Mouse (Mus musculus) cerebellum, adult (tissue): Measurements from ENCODE around the gene Kdm2a.

Source experiments
- ATAC-seq: cut with Nextera tagmentation; 2 replicates; pipeline ENCODE4 v1.9.2; 2017; ENCODE audit warnings: mild to moderate bottlenecking, moderate library complexity, mixed read lengths; ENCODE audit not compliant: insufficient number of reproducible peaks, low FRiP score, low TSS enrichment

Gene Kdm2a

DNA sequence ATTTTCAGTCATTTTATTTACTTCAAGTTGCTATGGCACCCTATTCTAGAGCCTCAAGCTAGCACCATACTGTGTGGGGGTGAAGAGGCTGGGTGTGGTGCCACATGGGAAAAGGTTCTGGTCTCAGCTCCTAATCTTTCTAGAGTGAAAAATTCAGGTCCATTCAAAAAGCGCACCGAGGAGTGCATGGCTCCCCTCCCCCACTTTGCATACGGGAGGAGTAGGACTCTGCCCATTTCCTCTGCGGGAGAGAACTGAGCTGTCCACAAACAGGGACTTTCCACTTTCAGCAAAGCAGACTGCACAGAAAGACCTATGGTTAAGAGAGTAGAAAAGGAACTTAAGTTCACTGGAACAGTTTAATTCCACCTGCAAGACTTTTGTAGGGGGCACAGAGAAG is 65.4 kb downstream of the Kdm2a start:
- ATAC-seq, result no peak

DNA sequence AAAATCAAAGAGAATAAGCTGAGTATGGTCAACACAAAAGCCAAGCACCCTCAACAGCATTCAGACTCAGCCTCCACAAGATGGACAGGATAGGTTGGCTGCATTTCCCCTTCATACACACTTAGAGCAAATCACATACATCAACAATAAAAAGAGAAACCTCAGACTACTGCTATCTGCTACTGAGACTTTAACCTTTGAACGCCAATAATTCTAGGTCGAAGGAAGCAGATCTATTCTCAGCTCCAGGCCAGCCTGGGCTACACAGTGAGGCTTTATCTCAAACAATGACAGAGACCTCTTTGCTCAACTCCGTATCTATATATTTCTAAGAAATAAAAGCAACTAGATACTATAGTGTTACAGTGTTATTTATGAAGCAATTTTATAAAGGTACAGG is 66.8 kb downstream of the Kdm2a start:
- ATAC-seq, result no peak

DNA sequence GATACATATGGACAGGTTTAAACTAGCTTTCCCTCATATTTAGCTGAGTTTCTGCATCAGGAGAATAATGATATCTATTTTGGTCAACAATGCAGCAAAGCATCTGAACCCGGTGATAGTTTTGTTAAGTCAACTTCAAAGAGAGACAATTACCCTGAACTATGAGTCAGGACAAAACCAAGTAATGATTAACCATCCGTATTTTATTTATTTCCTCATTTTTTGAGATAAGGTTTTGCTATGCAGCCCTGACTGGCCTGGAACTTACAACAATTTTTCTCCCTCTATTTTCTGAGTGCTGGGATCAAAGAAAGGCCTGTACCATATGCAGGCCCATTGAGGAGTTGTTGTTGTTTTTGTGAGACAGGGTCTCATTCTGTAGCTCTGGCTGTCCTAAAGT is 67.5 kb downstream of the Kdm2a start:
- no peak for ATAC-seq

DNA sequence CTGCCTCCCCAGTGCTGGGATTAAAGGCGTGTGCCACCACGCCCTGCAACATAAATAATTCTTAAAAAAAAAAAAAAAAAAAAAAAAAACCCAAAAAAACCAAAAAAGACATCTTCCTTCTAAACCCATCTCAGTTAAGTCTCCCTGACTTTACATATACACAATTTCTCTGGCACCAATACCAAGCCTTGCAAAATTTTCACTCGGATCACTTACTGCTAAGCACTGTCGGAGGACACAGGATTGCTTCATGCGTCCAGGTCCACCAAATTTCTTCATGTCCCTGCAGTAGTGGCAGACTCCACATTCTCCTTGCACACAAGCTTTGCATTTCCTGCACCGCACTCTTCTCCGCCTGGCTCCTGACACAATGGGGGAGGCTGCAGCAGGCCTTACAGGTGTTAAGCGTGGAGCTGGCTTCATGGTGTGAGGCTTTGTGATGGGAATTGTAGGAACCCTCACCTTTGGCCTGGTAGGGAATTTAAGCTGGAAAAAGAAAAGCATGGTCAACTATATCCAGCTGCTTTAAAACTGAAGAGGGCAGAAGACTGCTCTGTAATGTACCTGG is 69.3 kb downstream of the Kdm2a start:
- no peak for ATAC-seq

DNA sequence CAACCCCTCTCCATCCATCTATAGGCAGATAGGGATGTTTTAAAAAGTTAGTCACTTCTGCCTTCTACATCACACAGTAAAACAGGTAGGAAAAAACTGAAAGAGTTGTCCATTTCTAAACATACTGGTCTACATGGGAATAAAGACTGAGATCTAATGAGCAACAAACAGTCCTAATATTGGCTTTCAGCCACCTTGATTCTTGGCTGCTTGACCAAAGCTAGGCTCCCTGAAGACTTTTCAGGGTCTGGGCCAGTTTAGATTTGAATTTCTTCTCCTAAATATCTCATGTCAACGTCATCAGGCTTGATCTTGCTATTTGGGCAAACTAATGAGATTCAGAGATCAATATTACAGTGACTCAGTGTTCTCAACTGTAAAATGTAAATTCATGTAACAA is 71.2 kb downstream of the Kdm2a start:
- no peak for ATAC-seq

DNA sequence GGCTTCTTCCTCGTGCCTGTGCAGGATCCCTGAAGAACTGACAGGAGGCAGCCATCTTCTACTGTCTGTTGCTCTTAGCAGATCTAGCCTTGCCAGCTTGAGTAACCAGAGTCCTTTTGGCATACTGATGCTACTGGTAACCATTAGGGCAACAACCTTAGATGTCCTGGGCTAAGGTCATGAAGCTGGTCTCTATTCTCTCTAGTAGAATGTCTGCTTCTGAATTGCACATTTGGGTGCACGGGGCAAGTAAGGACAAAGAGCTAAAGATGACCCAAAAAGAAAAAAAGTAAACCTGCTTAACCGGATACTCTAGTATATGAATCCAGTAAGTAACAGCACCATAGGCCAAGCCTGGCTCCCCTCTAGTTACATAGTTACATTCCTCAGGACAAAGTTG is 72.0 kb downstream of the Kdm2a start:
- ATAC-seq, result no peak

DNA sequence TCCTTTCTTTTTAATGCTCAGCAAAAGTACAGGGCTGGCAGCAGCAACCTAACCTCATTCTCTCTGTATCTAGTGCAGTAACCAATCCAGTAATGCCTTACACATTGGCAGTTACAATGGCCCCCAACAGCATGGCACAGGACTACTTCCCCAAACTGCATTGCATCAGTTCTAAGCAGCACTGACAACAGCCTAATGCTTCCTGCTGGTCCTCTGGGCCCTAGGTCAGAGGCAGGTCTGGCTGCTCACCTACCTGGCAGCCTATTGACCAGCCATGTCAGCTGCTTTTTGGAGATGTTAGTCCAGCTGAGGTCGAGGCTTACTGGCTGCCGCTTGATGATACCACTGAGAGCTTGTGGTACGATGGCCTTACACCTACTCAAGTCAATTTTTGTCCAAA is 76.0 kb downstream of the Kdm2a start:
- ATAC-seq, result no peak

DNA sequence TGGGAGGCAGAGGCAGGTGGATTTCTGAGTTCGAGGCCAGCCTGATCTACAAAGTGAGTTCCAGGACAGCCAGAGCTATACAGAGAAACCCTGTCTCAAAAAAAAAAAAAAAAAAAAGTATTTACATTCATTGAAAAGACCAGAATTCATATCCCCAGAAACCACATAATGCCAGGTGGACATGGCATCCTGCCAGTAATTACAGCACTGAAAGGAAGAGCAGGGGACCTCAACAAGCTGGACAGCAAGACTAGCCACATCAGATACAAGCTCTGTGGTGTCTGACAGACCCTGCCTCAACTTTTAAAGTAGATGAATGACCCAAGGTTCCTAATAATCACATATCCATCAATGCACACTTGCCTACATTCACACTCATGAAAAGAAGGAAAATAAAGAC is 76.5 kb downstream of the Kdm2a start:
- ATAC-seq, result no peak

DNA sequence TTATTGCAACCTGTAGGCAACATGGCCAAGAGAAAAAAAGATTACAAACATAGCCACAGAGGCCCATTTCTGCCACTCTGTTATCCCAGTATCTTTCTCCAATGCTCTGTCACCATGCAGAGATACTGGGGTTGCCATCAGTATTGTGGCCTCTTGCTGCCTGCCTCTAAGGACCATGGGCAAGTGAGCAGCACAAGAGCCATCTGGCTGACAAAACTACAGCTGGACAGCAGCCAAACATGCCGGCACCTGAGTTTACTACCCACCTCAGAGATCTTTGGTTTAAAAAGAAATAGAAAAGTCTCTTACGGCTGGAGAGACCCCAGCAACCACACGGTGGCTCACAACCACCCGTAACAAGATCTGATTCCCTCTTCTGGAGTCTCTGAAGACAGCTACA is 78.8 kb downstream of the Kdm2a start:
- no peak for ATAC-seq

DNA sequence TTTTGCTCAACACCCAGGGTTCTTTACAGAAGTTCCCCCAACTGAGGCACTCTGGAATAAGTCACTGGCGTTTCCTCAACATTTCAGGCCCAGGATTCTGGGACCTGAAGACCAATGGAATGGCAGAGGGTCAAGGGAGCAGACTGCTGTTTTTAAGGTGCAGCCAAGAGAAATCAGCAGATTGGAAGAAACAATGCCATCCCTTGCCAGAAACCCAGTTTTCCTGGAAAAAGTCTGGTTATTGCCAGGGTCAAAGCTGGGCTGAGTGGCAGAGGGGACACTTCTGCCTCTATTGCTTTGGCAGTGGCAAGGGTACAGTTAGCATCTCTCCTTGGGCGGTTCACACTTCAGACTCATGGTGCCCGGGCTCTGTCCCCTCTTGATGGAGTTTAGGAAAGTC is 80.9 kb downstream of the Kdm2a start:
- no peak for ATAC-seq

DNA sequence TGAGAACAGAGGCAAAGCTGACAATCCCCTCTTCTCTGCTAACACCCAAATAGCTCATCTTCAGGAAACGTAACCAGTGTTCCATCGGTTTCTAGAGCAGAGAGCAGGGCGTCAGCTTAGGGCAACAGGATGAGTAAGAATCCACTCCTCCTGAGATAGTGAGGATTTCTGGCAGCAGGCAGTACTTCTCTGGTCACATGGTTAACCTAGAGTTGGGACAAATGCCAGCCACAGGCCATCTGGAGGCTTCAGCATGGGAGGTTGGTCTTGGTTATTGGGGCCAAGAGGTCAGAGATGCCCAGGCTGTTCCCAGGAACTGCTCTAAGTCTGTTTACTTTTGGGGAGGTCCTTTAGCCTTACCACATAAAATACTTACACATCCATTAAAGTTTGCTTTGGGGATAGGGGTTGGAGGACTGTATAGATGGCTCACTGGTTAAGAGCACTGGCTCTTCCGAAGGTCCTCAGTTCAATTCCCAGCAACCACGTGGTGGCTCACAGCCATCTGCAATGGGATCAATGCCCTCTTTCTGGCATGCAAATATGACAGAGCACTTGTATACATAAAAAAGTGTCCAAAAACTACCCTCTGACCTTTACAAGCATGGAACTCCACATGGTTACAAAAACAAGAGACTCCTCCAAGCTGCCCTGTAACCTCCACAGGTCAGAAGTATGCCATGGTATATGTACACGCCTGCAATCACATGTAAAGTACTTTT is 82.7 kb downstream of the Kdm2a start:
- peak; percentile 72; the same call in 1 of the 2 replicates for ATAC-seq

DNA sequence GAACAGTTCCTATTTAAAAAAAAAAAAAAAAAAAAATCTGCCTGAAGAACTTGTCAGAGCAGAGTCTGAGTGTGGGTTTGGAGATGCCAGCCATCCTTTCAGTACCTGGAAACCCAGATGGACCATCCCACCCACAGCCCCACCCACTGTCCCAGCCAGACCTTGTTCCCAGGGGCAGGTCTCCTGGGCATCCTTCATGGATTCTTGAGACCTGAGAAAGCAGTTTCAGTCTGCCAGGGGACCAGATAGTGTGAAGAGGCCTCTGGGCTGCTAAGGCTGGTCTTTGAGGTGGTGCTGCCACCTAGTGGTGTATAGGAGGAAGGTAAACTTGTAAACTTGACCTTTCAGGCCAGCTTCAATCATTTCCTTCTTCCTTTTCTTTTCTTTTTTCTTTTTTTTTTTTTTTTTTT is 88.3 kb downstream of the Kdm2a start:
- ATAC-seq, result no peak

DNA sequence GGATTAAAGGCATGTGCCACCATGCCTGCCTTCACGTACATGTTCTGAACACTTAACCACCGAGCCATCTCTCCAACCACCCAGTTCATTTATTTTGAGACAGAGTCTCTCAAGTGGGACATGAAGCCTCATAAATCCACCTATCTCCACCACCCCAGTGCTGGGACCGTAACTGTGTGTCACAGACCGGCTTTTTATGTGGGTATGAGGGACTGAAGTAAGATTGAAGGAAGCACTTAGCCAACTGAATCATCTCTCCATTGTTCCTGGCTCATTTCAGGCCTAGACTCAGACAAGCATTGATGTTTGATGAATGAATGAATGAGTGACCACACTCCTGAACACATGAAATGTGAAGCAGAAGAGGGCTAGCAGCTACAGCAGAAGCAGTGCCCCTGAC is 88.8 kb downstream of the Kdm2a start:
- ATAC-seq, result no peak

DNA sequence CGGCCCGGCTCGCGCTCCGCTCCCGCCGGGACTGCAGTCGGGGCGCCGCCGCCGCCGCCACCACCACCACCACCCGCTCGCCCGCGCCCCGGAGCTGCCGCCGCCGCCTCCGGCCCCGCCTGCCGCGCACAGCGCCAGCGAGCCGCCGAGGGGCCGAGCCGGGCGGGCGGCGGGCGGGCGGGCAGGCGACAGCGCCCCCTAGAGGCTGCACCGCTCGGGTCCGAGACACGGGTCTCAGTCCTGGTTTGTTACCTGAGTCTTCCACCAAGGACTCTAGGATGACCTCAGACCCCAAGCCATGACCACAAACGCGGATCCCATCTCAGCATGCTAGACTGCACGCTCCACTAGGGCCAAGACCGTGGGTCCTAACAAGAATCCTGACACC is 91.9 kb downstream of the Kdm2a start, which contains the start of gene Grk2:
Grk2 (minus strand) TSS at position 33 of the 388 bp plus-strand sequence.
- peak; percentile 33 for ATAC-seq

DNA sequence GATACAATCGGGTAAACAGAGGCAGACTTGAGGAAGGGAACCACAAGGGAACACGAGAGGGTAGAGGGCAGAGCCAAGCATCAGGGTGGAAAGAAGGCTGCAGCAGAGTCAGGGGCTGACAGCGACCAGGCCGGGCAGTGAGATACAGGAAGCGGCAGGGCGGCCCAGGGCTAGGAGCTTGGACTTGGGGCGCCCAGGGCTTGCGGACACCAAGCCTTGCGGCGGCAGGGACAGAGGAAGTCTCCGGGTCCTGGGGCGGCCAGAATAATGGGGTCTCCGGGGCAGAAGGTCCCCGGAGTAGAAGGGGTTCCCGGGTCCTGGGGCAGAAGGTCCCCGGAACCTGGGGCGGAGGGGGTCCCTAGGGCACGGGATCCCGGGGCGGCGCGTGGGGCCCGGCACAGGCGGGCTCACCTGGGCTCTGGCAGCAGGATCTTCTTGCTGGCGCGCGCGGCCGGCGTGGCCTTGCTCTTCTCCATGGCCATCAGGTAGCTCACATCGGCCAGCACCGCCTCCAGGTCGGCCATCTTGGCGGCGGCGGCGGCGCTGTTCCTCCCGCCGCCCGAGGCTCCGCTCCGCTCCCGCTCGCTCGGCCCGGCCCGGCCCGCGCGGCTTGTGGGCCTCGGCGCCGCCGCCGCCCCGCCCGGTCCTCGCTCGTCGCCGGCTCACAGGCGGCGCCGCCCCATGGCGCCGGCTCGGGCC is 92.4 kb downstream of the Kdm2a start:
- ATAC-seq, result peak; percentile 10; the same call in 1 of the 2 replicates

DNA sequence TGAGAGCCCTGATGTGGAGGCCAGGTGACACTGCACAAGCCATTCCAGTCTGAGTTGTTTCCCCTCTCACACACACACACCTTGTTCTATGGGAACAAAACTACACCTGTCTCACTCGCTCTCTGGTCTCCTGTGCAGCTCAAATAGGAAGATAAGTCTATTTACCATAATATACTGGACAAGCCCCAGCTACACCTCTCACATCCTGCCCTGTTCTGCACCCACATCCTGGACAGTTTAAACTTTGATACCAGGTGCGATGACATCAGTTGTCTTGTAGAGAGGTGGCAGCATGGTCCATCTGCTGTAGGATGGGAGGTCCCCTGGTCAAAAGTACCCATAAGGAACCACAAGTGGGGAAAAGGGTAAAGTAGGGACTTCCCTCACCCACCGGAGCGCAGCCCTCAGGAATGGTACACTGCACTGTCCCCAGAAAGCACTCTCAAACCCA is 93.2 kb downstream of the Kdm2a start:
- ATAC-seq, result no peak

DNA sequence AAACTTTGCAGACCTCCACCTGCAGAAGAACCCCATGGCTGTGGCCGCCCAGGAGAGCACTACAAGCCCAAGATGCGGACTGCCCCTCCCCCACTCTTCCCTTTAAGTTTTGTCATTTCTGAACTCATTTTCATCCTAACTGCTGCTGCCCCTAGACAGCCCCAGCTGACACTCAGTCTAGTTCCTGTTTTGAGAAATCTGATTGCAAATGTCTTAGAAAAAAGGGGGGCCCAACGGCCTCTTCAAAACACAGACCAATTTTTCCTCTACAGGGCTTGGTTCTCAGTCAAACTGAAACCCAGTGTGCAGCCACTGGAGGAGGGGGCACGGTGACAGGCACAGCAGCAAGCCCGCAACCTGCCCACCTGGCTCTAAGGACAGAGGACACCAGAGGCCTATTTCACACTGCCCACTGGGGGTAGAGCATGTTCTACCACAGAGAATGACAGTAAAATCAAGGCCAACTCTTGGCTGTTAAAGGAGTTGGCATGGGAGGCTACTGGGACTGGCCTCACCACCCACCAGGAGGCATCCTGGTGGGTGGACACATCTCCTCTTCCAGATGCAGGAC is 93.7 kb downstream of the Kdm2a start:
- ATAC-seq, result no peak

DNA sequence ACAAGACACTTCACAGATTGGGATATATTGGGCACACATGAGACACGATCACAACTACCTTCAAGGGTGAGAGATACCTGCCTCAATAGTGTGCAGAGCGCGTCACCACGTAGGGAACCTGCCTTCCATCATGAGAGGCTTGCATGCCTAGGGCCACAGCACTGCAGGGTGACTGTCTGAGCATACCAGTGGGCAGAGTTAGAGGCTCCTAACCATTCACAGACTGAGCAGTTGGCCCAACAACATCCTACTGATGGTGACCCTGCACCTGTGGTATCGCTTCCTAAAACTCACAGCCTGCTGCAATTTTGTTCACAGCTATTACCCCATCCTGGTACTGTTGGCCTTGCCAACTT is 94.5 kb downstream of the Kdm2a start:
- ATAC-seq, result no peak

DNA sequence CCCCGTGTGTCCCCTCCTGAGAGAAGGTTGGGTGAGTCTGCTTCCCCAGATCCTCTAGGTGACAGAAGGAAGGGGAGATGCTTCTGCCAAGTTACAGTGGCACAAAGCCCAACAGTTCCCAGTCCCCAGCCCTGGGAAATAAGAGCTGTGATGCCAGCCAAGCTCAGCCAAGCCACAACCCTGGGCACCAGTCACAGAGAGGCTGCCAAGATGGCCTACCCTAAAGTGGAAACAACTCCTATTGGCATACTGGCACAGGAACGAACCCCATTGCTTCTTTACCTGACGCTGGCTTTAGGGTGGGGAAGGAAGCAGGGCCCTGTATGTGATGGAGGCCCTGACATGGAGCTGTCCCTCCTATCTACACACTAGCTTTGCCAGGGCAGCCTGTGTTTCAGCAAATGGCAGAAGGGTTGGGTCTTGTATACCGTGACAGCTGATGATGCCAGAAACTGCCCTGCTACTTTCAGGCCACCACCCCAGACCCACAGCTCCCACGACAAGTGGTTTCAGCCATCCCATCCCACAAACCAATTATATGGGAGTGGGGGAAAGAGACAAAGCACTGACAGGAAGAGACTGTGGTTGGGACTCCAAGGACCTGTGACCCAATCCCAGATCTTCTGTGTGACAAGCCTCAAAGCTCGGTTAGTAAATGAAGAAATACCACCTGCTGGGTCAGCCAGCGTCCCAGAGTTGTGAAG is 95.0 kb downstream of the Kdm2a start:
- ATAC-seq, result peak; percentile 78

DNA sequence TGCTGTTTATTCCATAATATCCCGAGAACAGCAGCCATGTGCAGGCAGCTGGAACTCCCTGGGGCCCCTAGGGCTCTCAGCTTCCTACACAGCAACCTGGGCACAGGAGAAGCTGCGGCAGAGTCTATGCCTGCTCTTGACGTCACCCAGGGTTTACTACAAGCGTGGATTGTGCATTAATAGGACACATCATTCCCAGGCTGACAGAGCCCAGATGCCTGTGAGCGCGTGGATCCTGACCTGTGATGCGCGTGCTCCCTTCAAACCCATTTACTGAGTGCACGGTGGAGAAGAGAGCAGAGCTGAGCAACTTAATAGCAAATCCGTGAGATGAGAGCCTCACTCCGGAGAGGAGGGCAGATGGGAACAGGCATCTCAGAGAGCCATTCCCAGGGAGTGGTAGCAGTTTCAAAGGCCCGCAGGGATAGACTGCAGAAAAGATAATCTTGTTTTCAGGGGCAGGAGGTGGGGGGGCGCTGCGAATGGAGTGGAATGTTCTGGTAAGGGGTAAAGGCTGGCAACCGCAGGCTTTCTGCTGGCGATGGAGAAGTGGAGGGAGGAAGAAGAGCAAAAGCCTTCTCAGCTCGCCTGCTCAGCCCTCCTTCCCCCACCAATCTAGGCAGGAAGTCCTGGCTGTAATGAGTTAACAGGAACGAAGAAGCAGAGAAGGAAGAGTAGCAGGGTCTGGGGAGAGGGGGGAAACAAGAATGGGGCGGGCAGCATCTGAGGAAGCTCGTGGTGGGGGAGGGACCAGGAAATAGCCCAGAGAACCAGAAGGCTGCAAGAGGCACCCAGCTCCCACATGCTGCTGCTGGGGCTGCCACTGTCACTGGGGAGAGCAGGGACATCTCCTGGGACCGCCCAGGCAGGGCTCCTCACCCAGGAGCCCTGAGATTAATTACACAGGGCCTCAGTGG is 96.1 kb downstream of the Kdm2a start:
- ATAC-seq, result no peak
